Mouse (Mus musculus): ENCODE data around the gene Kcng1. TPM values are rescaled to one million over a fixed set of nuclear protein-coding genes. Genes with fewer than 3 reads are reported as not detected.

Gene Kcng1
- polyA plus RNA-seq (2015; fragmentation: Nextera tagmentation; extraction: Ambion mirVana): not detected in 2 replicates

DNA sequence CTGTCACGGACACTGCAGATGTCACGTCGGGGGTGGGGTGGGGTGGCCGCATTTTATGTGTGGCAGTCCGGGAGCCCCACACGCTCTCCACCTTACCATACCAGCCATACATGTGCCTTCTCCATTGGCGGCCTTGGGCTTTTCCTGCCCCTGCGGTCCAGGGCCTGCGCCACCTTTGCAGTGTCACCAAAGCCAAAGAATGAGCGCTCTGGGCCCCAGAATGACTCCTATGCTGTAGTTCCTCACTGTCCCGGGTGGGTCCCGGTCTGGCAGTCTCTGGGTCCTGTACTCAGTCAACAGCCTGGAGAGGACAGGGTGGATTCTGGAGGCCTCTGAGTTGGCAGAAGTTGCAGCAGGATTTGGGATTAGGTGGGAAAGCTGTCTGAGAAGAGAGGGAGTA, at the start of gene Kcng1:
Gene Kcng1, minus strand, starts transcription at position 155 of the 400 bp plus-strand sequence.

DNA sequence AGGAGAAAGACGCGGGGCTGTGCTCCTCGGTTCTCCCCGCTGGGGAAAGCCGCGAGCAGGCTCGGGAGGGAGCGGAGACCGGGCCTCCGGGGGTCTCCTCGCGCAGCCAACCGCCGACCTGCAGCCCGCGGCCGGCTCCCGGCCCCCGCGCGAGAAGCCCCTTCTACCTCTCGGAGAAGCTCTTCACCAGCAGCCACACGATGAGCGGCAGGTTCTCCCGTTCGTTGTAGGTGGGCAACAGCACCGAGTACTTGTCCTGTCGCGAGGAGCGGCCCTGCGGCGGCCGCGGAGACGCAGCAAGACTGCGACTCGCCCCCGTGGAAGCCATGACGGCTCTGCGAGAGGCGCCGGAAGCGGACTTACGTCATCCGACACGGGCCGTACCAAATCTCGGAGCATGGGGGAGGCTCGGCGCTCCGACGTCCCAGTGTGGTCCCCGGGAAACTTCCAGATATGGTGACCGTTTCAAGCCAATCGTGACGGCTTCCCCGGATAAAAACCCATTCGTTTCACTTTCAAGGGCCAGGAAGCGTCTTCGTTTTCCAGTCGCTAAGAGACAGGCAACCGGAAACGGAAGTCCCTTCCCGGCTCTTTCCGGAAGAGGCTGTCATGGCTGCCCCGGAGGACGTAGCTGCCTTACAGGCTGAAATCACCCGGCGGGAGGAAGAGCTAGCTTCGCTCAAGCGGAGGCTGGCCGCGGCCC, 51.4 kb downstream of the Kcng1 start, which contains the start of the genes Gm20716, Dpm1 and Mocs3:
Gene Gm20716, minus strand, starts transcription at position 339 of the 703 bp plus-strand sequence.
Gene Dpm1, minus strand, starts transcription at position 566 of the 703 bp plus-strand sequence.
Gene Mocs3, plus strand, starts transcription at position 597 of the 703 bp plus-strand sequence.

Other genes with a start within 250 kb of the Kcng1 start
- gene Pard6b, start 200.7 kb downstream of the Kcng1 start, polyA plus RNA-seq (2015; fragmentation: Nextera tagmentation; extraction: Ambion mirVana): 2.6 and 2.7 TPM in 2 replicates
- gene Adnp, start 74.6 kb downstream of the Kcng1 start, polyA plus RNA-seq (2015; fragmentation: Nextera tagmentation; extraction: Ambion mirVana): 11.4 and 15.4 TPM in 2 replicates
- 6.4 and 7.3 TPM in 2 replicates for gene Gm20716, start 51.4 kb downstream of the Kcng1 start, polyA plus RNA-seq (2015; fragmentation: Nextera tagmentation; extraction: Ambion mirVana)
- gene Dpm1, start 51.1 kb downstream of the Kcng1 start, polyA plus RNA-seq (2015; fragmentation: Nextera tagmentation; extraction: Ambion mirVana): 205 and 252 TPM in 2 replicates
- 8.5 and 12.4 TPM in 2 replicates for gene Mocs3, start 51.1 kb downstream of the Kcng1 start, polyA plus RNA-seq (2015; fragmentation: Nextera tagmentation; extraction: Ambion mirVana)